Mouse (Mus musculus) kidney, adult 2 months (tissue): Measurements from ENCODE around the gene Ncbp3.

Source experiments
- CTCF ChIP-seq: fragments of 200-500 bp; conservative IDR thresholded peaks from 2 replicates; pipeline ENCODE4 v1.5.1; 2011; ENCODE audit warnings: low read depth, mild to moderate bottlenecking, control low read depth, low read length, moderate library complexity, mixed read lengths; ENCODE audit not compliant: insufficient read depth, insufficient read length
- POLR2A ChIP-seq: fragments of 200-500 bp; IDR thresholded peaks from one replicate; pipeline ENCODE4 v1.6.1; 2011; ENCODE audit warnings: low read depth, low read length, control low read depth

DNA sequence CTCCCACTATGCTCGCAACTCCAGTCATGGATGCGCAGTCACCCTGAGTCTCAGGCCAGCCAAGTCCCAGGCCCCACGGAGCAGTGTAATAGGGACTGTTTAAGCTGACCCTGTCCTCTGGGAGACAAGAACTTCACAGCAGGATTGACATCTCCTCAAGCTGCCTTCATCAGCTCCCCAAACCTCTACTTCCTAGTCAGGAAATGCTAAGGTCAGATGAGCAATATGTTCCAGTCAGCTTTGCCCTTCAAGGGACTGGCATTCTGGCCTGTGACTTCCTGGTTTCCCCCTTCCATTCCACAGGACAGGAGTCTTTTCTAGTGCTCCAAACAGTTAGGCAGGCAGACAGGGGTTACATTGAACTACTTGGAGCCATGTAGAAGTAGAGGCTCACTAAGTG is 62.4 kb downstream of the Ncbp3 start:
- no peak for TF ChIP-seq POLR2A
- no peak for TF ChIP-seq CTCF
